Mouse (Mus musculus): ENCODE results near the gene Prdx6. TPM values are rescaled to one million over a fixed set of nuclear protein-coding genes. Genes with fewer than 3 reads are reported as not detected.
"Not testable (repeated sequence)": the region's sequence is repeated elsewhere in the genome, so short reads cannot be mapped to it uniquely, and the experiment has no call there.

The Prdx6 gene
- total and polyA plus RNA-seq, 3 experiments = 102 to 277 (median 232) TPM

DNA sequence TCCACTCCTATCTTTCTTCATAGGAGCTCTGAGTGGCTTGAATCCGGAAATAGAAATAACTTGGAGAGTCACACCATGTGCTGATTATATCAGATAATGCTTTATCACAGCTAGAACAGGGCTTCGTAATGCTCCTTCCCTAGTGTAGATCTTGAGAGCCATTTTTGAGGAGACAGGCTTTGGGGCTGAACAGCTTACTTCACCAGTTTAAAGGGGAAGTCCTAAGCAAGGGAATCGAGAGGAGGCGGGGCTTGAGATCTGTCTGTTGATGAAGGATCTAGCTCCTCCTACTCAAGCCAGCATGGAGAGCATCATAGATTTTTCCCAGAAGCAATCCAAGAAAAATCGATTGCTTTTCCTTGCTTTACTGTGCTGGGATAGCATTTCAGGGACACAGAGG, 51.2 kb downstream of the Prdx6 start:
- no peak for TF ChIP-seq ELF1 (IDR thresholded peaks at IDR 0.05; ENCODE audit: low read depth, low read length)
- TF ChIP-seq ZKSCAN1 (IDR thresholded peaks at IDR 0.05; ENCODE audit: borderline replicate concordance, low read depth, low read length) = no peak
- no peak for TF ChIP-seq EP300 (IDR thresholded peaks at IDR 0.05; ENCODE audit: low read length)
- no peak for TF ChIP-seq UBTF (IDR thresholded peaks at IDR 0.05; ENCODE audit: low read depth, low read length)
- TF ChIP-seq PAX5 (IDR thresholded peaks at IDR 0.05; ENCODE audit: low read length) = no peak
- TF ChIP-seq NRF1 (IDR thresholded peaks at IDR 0.05; ENCODE audit: low read depth, low read length) = no peak
- no peak for TF ChIP-seq MAZ (IDR thresholded peaks at IDR 0.05; ENCODE audit: low read depth, low read length)
- TF ChIP-seq USF2 (conservative IDR thresholded peaks at IDR 0.05; ENCODE audit: low read depth, low read length) = no peak
- no peak overlapping the region for H3K4me2 ChIP-seq (ENCODE audit: insufficient read depth, low read depth, poor library complexity, severe bottlenecking)
- no peak for DNase-seq (ENCODE audit: extremely low read depth)
- H3K4me1 ChIP-seq (ENCODE audit: control insufficient read depth in 1 of 2, insufficient read depth in 2 of 2) = peaks cover 2 to 11% of the 10 kb centered on the region in 2 experiments; a peak in 2 of 4 replicates
- no peak overlapping the region for H3K4me3 ChIP-seq (replicated peaks in 1 of 3; ENCODE audit: low read depth in 2 of 3, low read length in 2 of 3, poor library complexity in 1 of 3)
- in situ Hi-C loops (cut with MboI; ENCODE audit: low pct_ligation_motif_present, low pct_unique_long_range_greater_than_20kb, low sequenced_read_pairs) (loop anchor here (25.0 kb wide), 2 partner anchors 263 to 338 kb away; no protein-coding TSS in a partner anchor), dilution Hi-C loops (cut with MboI; ENCODE audit: extremely low pct_ligation_motif_present, extremely low pct_unique_long_range_greater_than_20kb, low sequenced_read_pairs) (no loop called here)
- no peaks in the 10 kb centered on the region for H3K36me3 ChIP-seq (replicated peaks in 1 of 2; ENCODE audit: control insufficient read depth in 1 of 2, insufficient read depth in 1 of 2, low read length in 1 of 2)
- no peak overlapping the region for H3K9ac ChIP-seq (ENCODE audit: insufficient read depth, low read depth)
- H3K9me3 ChIP-seq (replicated peaks; ENCODE audit: low read length) = no peaks in the 10 kb centered on the region
- H3K27ac ChIP-seq (ENCODE audit: insufficient read depth, low read depth) = no peak overlapping the region
- H3K27me3 ChIP-seq (replicated peaks) = no peaks in the 10 kb centered on the region
- H3K79me2 ChIP-seq (replicated peaks; ENCODE audit: control insufficient read depth, extremely low read depth, insufficient read depth, poor library complexity, severe bottlenecking) = no peaks in the 10 kb centered on the region

DNA sequence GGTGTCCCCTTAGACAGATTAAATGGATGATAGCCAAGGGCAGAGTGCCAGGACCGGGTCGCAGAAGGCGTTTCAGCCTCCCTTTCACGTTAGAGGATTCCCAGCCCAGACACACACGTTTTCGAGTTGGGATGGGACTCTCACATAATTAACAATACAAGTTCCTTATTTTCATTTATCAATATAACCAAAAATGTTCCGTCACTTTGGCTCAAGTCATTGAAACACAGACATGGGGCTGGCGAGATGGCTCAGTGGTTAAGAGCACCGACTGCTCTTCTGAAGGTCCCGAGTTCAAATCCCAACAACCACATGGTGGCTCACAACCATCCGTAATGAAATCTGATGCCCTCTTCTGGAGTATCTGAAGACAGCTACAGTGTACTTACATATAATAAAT, 54.7 kb downstream of the Prdx6 start:
- peak overlapping the region in 1 of 3 experiments; percentile 48 for H3K4me3 ChIP-seq (replicated peaks in 1 of 3; ENCODE audit: low read depth in 2 of 3, low read length in 2 of 3, poor library complexity in 1 of 3)

DNA sequence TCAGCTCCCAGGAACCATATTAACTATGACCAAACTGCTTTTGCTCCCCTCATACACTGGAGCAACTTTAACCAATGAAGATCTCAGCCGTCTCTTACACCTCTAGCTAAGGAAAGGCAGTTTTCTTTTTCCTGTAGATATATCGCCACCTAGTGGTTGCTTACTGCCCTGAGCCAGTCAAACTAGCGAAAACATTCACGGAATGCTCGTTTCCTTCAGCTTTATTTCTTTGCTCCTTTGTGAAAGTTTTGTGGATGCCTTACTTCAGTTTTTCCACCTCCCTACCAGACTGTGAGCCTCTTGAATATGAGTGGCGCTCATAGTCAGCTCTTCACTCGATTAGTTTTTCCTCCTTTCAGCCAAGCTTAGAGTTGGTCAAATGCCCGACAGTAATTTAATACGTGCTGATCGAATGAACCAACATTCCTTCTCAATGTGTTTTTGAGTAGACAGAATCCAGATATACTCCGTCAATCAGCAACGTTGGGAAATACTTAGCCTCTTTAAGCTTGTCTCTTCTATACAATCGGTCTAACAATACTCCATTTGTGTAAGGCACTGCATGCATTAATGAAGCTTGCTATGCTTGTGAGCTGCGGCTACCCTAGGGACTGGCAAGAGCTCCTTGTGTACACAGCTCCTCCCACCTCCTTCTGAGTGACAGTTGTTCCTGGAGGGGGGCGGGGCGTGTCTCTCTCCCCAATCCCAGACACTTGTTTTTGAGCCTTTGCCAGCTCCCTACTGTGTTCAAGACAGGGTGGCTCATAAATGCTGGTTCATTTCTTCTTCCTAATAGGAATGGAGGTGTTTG, 55.3 kb downstream of the Prdx6 start:
- Histone ChIP-seq H3K79me2 (replicated peaks; ENCODE audit: control insufficient read depth, extremely low read depth, insufficient read depth, poor library complexity, severe bottlenecking) (no peaks in the 10 kb centered on the region), H3K27ac (ENCODE audit: insufficient read depth, low read depth) (no peak overlapping the region), H3K4me2 (ENCODE audit: insufficient read depth, low read depth, poor library complexity, severe bottlenecking) (peak overlapping the region; percentile 82), H3K4me1 (ENCODE audit: control insufficient read depth in 1 of 2, insufficient read depth in 2 of 2) (peaks cover 7 to 17% of the 10 kb centered on the region in 2 experiments; a peak in 2 of 4 replicates), H3K36me3 (replicated peaks in 1 of 2; ENCODE audit: control insufficient read depth in 1 of 2, insufficient read depth in 1 of 2, low read length in 1 of 2) (no peaks in the 10 kb centered on the region), H3K27me3 (replicated peaks) (no peaks in the 10 kb centered on the region), H3K4me3 (replicated peaks in 1 of 3; ENCODE audit: low read depth in 2 of 3, low read length in 2 of 3, poor library complexity in 1 of 3) (peak overlapping the region; percentile 48 to 60 (median 58)), H3K9me3 (replicated peaks; ENCODE audit: low read length) (peaks cover 2% of the 10 kb centered on the region), H3K9ac (ENCODE audit: insufficient read depth, low read depth) (peak overlapping the region; percentile 50)
- in situ Hi-C loops (cut with MboI; ENCODE audit: low pct_ligation_motif_present, low pct_unique_long_range_greater_than_20kb, low sequenced_read_pairs) = loop anchor here (25.0 kb wide), 2 partner anchors 258 to 333 kb away; no protein-coding TSS in a partner anchor
- dilution Hi-C loops (cut with MboI; ENCODE audit: extremely low pct_ligation_motif_present, extremely low pct_unique_long_range_greater_than_20kb, low sequenced_read_pairs) = no loop called here
- peak; percentile 75 for DNase-seq (ENCODE audit: extremely low read depth)
- no peak for TF ChIP-seq MYC (IDR thresholded peaks at IDR 0.05; ENCODE audit: low read depth, low read length)
- TF ChIP-seq USF2 (conservative IDR thresholded peaks at IDR 0.05; ENCODE audit: low read depth, low read length) = no peak
- no peak for TF ChIP-seq TBP (conservative IDR thresholded peaks at IDR 0.05; ENCODE audit: low read depth, low read length)
- TF ChIP-seq NELFE (IDR thresholded peaks at IDR 0.05; ENCODE audit: low read depth, low read length) = no peak
- TF ChIP-seq POLR2A (IDR thresholded peaks at IDR 0.05; ENCODE audit: low read depth, low read length) = no peak
- peak; percentile 45; the same call in 1 of the 2 replicates for TF ChIP-seq JUND (conservative IDR thresholded peaks at IDR 0.05; ENCODE audit: low read depth, low read length)
- TF ChIP-seq ELF1 (IDR thresholded peaks at IDR 0.05; ENCODE audit: low read depth, low read length) = no peak
- TF ChIP-seq MEF2A (IDR thresholded peaks at IDR 0.05; ENCODE audit: borderline replicate concordance, low read depth, low read length) = no peak
- peak; percentile 94 for TF ChIP-seq RAD21 (IDR thresholded peaks at IDR 0.05; ENCODE audit: low read depth, low read length)
- no peak for TF ChIP-seq ETS1 (conservative IDR thresholded peaks at IDR 0.05; ENCODE audit: low read depth, low read length)
- TF ChIP-seq TCF12 (IDR thresholded peaks at IDR 0.05; ENCODE audit: low read depth, low read length) = no peak
- TF ChIP-seq NRF1 (IDR thresholded peaks at IDR 0.05; ENCODE audit: low read depth, low read length) = no peak
- peak; percentile 70; the same call in 1 of the 2 replicates for TF ChIP-seq SIN3A (IDR thresholded peaks at IDR 0.05; ENCODE audit: low read length)
- no peak for TF ChIP-seq CHD2 (IDR thresholded peaks at IDR 0.05; ENCODE audit: low read length)
- TF ChIP-seq RCOR1 (conservative IDR thresholded peaks at IDR 0.05; ENCODE audit: low read depth, low read length) = no peak
- TF ChIP-seq EP300 (IDR thresholded peaks at IDR 0.05; ENCODE audit: low read length) = no peak
- no peak for TF ChIP-seq CHD1 (IDR thresholded peaks at IDR 0.05; ENCODE audit: low read depth, low read length)
- no peak for TF ChIP-seq BHLHE40 (IDR thresholded peaks at IDR 0.05; ENCODE audit: low read depth, low read length)
- TF ChIP-seq MAZ (IDR thresholded peaks at IDR 0.05; ENCODE audit: low read depth, low read length) = no peak
- no peak for TF ChIP-seq MAX (IDR thresholded peaks at IDR 0.05; ENCODE audit: low read length)

More for the DNA sequence above, 54.7 kb downstream of the Prdx6 start:
- dilution Hi-C loops (cut with MboI; ENCODE audit: extremely low pct_ligation_motif_present, extremely low pct_unique_long_range_greater_than_20kb, low sequenced_read_pairs); H3K36me3 ChIP-seq (replicated peaks in 1 of 2; ENCODE audit: control insufficient read depth in 1 of 2, insufficient read depth in 1 of 2, low read length in 1 of 2); H3K27ac ChIP-seq (ENCODE audit: insufficient read depth, low read depth); DNase-seq (ENCODE audit: extremely low read depth); H3K9ac ChIP-seq (ENCODE audit: insufficient read depth, low read depth); H3K79me2 ChIP-seq (replicated peaks; ENCODE audit: control insufficient read depth, extremely low read depth, insufficient read depth, poor library complexity, severe bottlenecking); H3K9me3 ChIP-seq (replicated peaks; ENCODE audit: low read length); H3K27me3 ChIP-seq (replicated peaks): not testable (repeated sequence)
- Histone ChIP-seq H3K4me2 (ENCODE audit: insufficient read depth, low read depth, poor library complexity, severe bottlenecking) (peak overlapping the region; percentile 82; the same call in 1 of the 2 replicates), H3K4me1 (ENCODE audit: control insufficient read depth in 1 of 2, insufficient read depth in 2 of 2) (peaks cover 7 to 17% of the 10 kb centered on the region in 2 experiments; a peak in 2 of 4 replicates)
- in situ Hi-C loops (cut with MboI; ENCODE audit: low pct_ligation_motif_present, low pct_unique_long_range_greater_than_20kb, low sequenced_read_pairs) = loop anchor here (25.0 kb wide), 2 partner anchors 259 to 334 kb away; no protein-coding TSS in a partner anchor
